Mouse (Mus musculus): Measurements from ENCODE around the gene Tnfrsf8.

GRCm38 (mm10) chr4:145256144-145256543 is 58.8 kb downstream of the Tnfrsf8 start:
- TF ChIP-seq CTCF (IDR thresholded peaks at IDR 0.05), result no peak
- no peak for TF ChIP-seq EP300 (IDR thresholded peaks at IDR 0.05)

Data from lung, postnatal 0 days (tissue).